Mouse (Mus musculus): ENCODE data around the gene Ajuba. TPM values are rescaled to one million over a fixed set of nuclear protein-coding genes. Genes with fewer than 3 reads are reported as not detected.
"Not testable (repeated sequence)": the region's sequence is repeated elsewhere in the genome, so short reads cannot be mapped to it uniquely, and the experiment has no call there.

Ajuba gene
- total and polyA plus RNA-seq, 2 experiments from 2014 or later: 4.4 to 6.6 TPM

GRCm38 (mm10) chr14:54616226-54616825 lies 39.0 kb upstream of the Ajuba start:
- Histone ChIP-seq H3K4me1 (ENCODE audit: insufficient read depth) (0 out of 2 replicates have a peak, but pooled peaks cover 5% of the 10 kb centered on the region), H3K9me3 (ENCODE audit: low read length) (no peaks in the 10 kb centered on the region), H3K36me3 (ENCODE audit: insufficient read depth) (peaks cover 18% of the 10 kb centered on the region), H3K27ac (ENCODE audit: low read depth, low read length) (no peak overlapping the region), H3K9ac (no peak overlapping the region), H3K27me3 (ENCODE audit: insufficient read depth, low read length) (no peaks in the 10 kb centered on the region), H3K4me3 (ENCODE audit: low read depth, low read length) (no peak overlapping the region), H3K4me2 (ENCODE audit: low read depth) (no peak overlapping the region)
- ATAC-seq (no peak), DNase-seq (no peak)
- 93% methylated on average over 16 of the region's 16 CpGs for WGBS
- no peak for TF ChIP-seq CTCF (IDR thresholded peaks at IDR 0.05; ENCODE audit: low read depth)

GRCm38 (mm10) chr14:54614130-54614529 lies 36.8 kb upstream of the Ajuba start:
- 89% methylated on average over 15 of the region's 16 CpGs for WGBS
- H3K4me2 ChIP-seq (ENCODE audit: low read depth); ATAC-seq; H3K4me3 ChIP-seq (ENCODE audit: low read depth, low read length); H3K27ac ChIP-seq (ENCODE audit: low read depth, low read length); H3K9me3 ChIP-seq (ENCODE audit: low read length); DNase-seq; H3K4me1 ChIP-seq (ENCODE audit: insufficient read depth); H3K9ac ChIP-seq; H3K27me3 ChIP-seq (ENCODE audit: insufficient read depth, low read length): not testable (repeated sequence)
- peaks cover 18% of the 10 kb centered on the region for H3K36me3 ChIP-seq (ENCODE audit: insufficient read depth)

GRCm38 (mm10) chr14:54610648-54611047 lies 33.3 kb upstream of the Ajuba start:
- 82% methylated on average over 6 of the region's 6 CpGs for WGBS

GRCm38 (mm10) chr14:54609962-54610361 lies 32.6 kb upstream of the Ajuba start:
- H3K4me2 ChIP-seq (ENCODE audit: low read depth): no peak overlapping the region
- H3K9ac ChIP-seq: no peak overlapping the region
- H3K4me1 ChIP-seq (ENCODE audit: insufficient read depth): peaks cover 5% of the 10 kb centered on the region; the same call in 1 of the 2 replicates
- peak; percentile 44 for DNase-seq
- WGBS: 70% methylated on average over 4 of the region's 4 CpGs
- peak; percentile 68 for TF ChIP-seq CTCF (IDR thresholded peaks at IDR 0.05; ENCODE audit: low read depth)
- H3K27me3 ChIP-seq (ENCODE audit: insufficient read depth, low read length): no peaks in the 10 kb centered on the region
- no peaks in the 10 kb centered on the region for H3K9me3 ChIP-seq (ENCODE audit: low read length)
- ATAC-seq: no peak
- no peak overlapping the region for H3K4me3 ChIP-seq (ENCODE audit: low read depth, low read length)
- no peak overlapping the region for H3K27ac ChIP-seq (ENCODE audit: low read depth, low read length)
- peaks cover 16% of the 10 kb centered on the region for H3K36me3 ChIP-seq (ENCODE audit: insufficient read depth)

More at GRCm38 (mm10) chr14:54610648-54611047, 33.3 kb upstream of the Ajuba start:
- Histone ChIP-seq H3K4me3 (ENCODE audit: low read depth, low read length) (no peak overlapping the region), H3K27me3 (ENCODE audit: insufficient read depth, low read length) (no peaks in the 10 kb centered on the region), H3K27ac (ENCODE audit: low read depth, low read length) (no peak overlapping the region), H3K4me2 (ENCODE audit: low read depth) (no peak overlapping the region), H3K4me1 (ENCODE audit: insufficient read depth) (no peaks in the 10 kb centered on the region), H3K9ac (no peak overlapping the region), H3K36me3 (ENCODE audit: insufficient read depth) (peaks cover 18% of the 10 kb centered on the region), H3K9me3 (ENCODE audit: low read length) (no peaks in the 10 kb centered on the region)
- no peak for TF ChIP-seq CTCF (IDR thresholded peaks at IDR 0.05; ENCODE audit: low read depth)
- ATAC-seq: no peak
- no peak for DNase-seq

- DNase-seq (no peak), ATAC-seq (no peak)
- Histone ChIP-seq H3K27ac (ENCODE audit: low read depth, low read length) (no peak overlapping the region), H3K4me2 (ENCODE audit: low read depth) (no peak overlapping the region), H3K4me1 (ENCODE audit: insufficient read depth) (peaks cover 9% of the 10 kb centered on the region; the same call in 1 of the 2 replicates), H3K36me3 (ENCODE audit: insufficient read depth) (peaks cover 9% of the 10 kb centered on the region), H3K4me3 (ENCODE audit: low read depth, low read length) (no peak overlapping the region), H3K9me3 (ENCODE audit: low read length) (no peaks in the 10 kb centered on the region), H3K9ac (no peak overlapping the region), H3K27me3 (ENCODE audit: insufficient read depth, low read length) (no peaks in the 10 kb centered on the region)
- TF ChIP-seq CTCF (IDR thresholded peaks at IDR 0.05; ENCODE audit: low read depth): no peak
- 75% methylated on average over 4 of the region's 4 CpGs for WGBS
These were observed 31.9 kb upstream of the Ajuba start for GRCm38 (mm10) chr14:54609245-54609644.

- WGBS: 59% methylated on average over 8 of the region's 8 CpGs
- DNase-seq: no peak
- H3K4me2 ChIP-seq (ENCODE audit: low read depth): no peak overlapping the region
- H3K27me3 ChIP-seq (ENCODE audit: insufficient read depth, low read length): no peaks in the 10 kb centered on the region
- no peak for TF ChIP-seq CTCF (IDR thresholded peaks at IDR 0.05; ENCODE audit: low read depth)
- no peaks in the 10 kb centered on the region for H3K9me3 ChIP-seq (ENCODE audit: low read length)
- no peaks in the 10 kb centered on the region for H3K36me3 ChIP-seq (ENCODE audit: insufficient read depth)
- ATAC-seq: no peak
- no peak overlapping the region for H3K27ac ChIP-seq (ENCODE audit: low read depth, low read length)
- H3K4me1 ChIP-seq (ENCODE audit: insufficient read depth): peaks cover 16% of the 10 kb centered on the region; the same call in 1 of the 2 replicates
- no peak overlapping the region for H3K4me3 ChIP-seq (ENCODE audit: low read depth, low read length)
- H3K9ac ChIP-seq: no peak overlapping the region
These were observed 29.9 kb upstream of the Ajuba start for GRCm38 (mm10) chr14:54607226-54607625.

GRCm38 (mm10) chr14:54605752-54606321 lies 28.5 kb upstream of the Ajuba start, which contains the start of gene 4931414P19Rik:
Gene 4931414P19Rik, minus strand, starts transcription at chr14:54605993.
- ATAC-seq: peak; percentile 17
- Histone ChIP-seq H3K4me1 (ENCODE audit: insufficient read depth) (peaks cover 16% of the 10 kb centered on the region; the same call in 1 of the 2 replicates), H3K27ac (ENCODE audit: low read depth, low read length) (peak within 1 kb of the TSS; percentile 70), H3K27me3 (ENCODE audit: insufficient read depth, low read length) (no peaks in the 10 kb centered on the region), H3K4me3 (ENCODE audit: low read depth, low read length) (peak within 1 kb of the TSS; percentile 46), H3K36me3 (ENCODE audit: insufficient read depth) (no peaks in the 10 kb centered on the region), H3K9me3 (ENCODE audit: low read length) (no peaks in the 10 kb centered on the region), H3K9ac (peak within 1 kb of the TSS; percentile 46), H3K4me2 (ENCODE audit: low read depth) (peak within 1 kb of the TSS; percentile 65)
- TF ChIP-seq CTCF (IDR thresholded peaks at IDR 0.05; ENCODE audit: low read depth): no peak
- DNase-seq: peak; percentile 82
- 2% methylated on average over 36 of the region's 39 CpGs for WGBS
